Mouse (Mus musculus) midbrain, embryonic 14.5 days (tissue): ENCODE results near the gene Cdk12. TPM values are rescaled to one million over a fixed set of nuclear protein-coding genes. Genes with fewer than 3 reads are reported as not detected.

Experiments used
- ATAC-seq: fragments of 200-750 bp; cut with Nextera tagmentation; 2 replicates; pipeline ENCODE4 v1.8.0; 2017; ENCODE audit warnings: moderate number of reproducible peaks, moderate library complexity; ENCODE audit not compliant: low FRiP score, low TSS enrichment
- DNase-seq: peaks from one replicate; pipeline ENCODE4 v3.0.0-alpha.2; 2015
- H3K27ac ChIP-seq: fragments of 300-500 bp; sonication (generic); replicated peaks from 2 replicates; pipeline ENCODE4 v1.5.1; 2014; ENCODE audit warnings: mild to moderate bottlenecking, low read depth, low read length, moderate library complexity
- H3K27me3 ChIP-seq: fragments of 300-500 bp; sonication (generic); 2 replicates; pipeline ENCODE4 v1.6.1; 2014; ENCODE audit warnings: low read length, control low read depth, mixed read lengths; ENCODE audit not compliant: control insufficient read depth, insufficient read depth
- H3K36me3 ChIP-seq: fragments of 300-500 bp; sonication (generic); 2 replicates; pipeline ENCODE4 v1.6.1; 2014; ENCODE audit warnings: low read length, control low read depth; ENCODE audit not compliant: control insufficient read depth, insufficient read depth
- H3K4me1 ChIP-seq: fragments of 300-500 bp; sonication (generic); 2 replicates; pipeline ENCODE4 v1.6.1; 2014; ENCODE audit warnings: mild to moderate bottlenecking, antibody characterized with exemption, low read length, control low read depth; ENCODE audit not compliant: control insufficient read depth, insufficient read depth
- H3K4me2 ChIP-seq: fragments of 300-500 bp; sonication (generic); 2 replicates; pipeline ENCODE4 v1.6.1; 2014; ENCODE audit warnings: mild to moderate bottlenecking, low read length, moderate library complexity
- H3K4me3 ChIP-seq: fragments of 300-500 bp; sonication (generic); replicated peaks from 2 replicates; pipeline ENCODE4 v1.5.1; 2014; ENCODE audit warnings: low read depth, low read length
- H3K9ac ChIP-seq: fragments of 300-500 bp; sonication (generic); replicated peaks from 2 replicates; pipeline ENCODE4 v1.6.1; 2014; ENCODE audit warnings: mild to moderate bottlenecking, low read length, moderate library complexity
- H3K9me3 ChIP-seq: fragments of 300-500 bp; sonication (generic); 2 replicates; pipeline ENCODE4 v1.6.1; 2016; ENCODE audit warnings: low read length, control low read depth, mixed read lengths; ENCODE audit not compliant: control insufficient read depth
- WGBS: fragments of 180-500 bp; shearing (Covaris S2); extraction: QIAGEN DNeasy Blood & Tissue Kit; methylation state at CpG from one replicate; pipeline ENCODE4 v1.1.7; 2014; 5-methylcytosine and 5-hydroxymethylcytosine counted together
- microRNA-seq: library from miRNA; unstranded; fragments of <30 nt; microRNA quantifications from one replicate; pipeline ENCODE4, GENCODE M21; 2016
- polyA plus RNA-seq: library from polyadenylated mRNA; unstranded; fragments of >200 nt; fragmentation: Nextera tagmentation; extraction: Ambion mirVana; gene quantifications from 2 replicates; pipeline ENCODE4 v1.2.1, GENCODE M21; 2014

Gene Cdk12
- polyA plus RNA-seq, 1 experiment from 2014 or later = 12.4 TPM

DNA sequence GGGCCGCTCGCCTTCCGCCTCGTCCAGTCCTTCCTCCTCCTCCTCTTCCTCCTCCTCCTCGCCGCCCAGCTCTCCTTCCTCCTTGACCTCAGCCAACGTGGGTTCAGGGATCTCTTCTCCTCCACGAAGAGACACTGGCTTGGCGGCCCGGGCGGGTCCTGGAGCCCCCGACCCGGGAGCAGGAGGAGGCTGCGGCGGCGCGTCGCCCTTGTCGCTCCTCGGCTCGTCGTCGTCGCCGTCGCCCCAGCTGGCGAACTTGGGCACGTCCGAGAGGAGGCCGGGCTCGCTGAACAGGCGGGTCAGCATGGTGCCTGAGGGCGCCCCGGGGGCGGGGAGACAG, 125.1 kb downstream of the Cdk12 start:
- Histone ChIP-seq H3K27me3 (peaks cover 91% of the 10 kb centered on the region), H3K36me3 (no peaks in the 10 kb centered on the region), H3K4me2 (peak overlapping the region; percentile 50), H3K27ac (peak overlapping the region; percentile 66), H3K9me3 (no peaks in the 10 kb centered on the region), H3K9ac (peak overlapping the region; percentile 57), H3K4me3 (peak overlapping the region; percentile 37), H3K4me1 (peaks cover 8% of the 10 kb centered on the region; the same call in 1 of the 2 replicates)
- 2% methylated on average over 35 of the region's 35 CpGs for whole genome bisulfite sequencing
- DNase-seq (peak; percentile 40), ATAC-seq (no peak)

Small RNA genes within 50 kb of the gene (microRNA-seq; reads per million reads assigned to microRNA genes)
- gene Gm27399 (not detected), gene Mir5119 (not detected)

Other genes starting within 250 kb of the Cdk12 start
- 0.96 and 1.2 TPM in 2 replicates for gene Plxdc1, start 216.6 kb upstream of the Cdk12 start, polyA plus RNA-seq
- 7.1 and 12.1 TPM in 2 replicates for gene Arl5c, start 206.9 kb upstream of the Cdk12 start, polyA plus RNA-seq
- gene Cacnb1, start 180.0 kb upstream of the Cdk12 start, polyA plus RNA-seq = 40.6 and 61.2 TPM in 2 replicates
- 685 and 710 TPM in 2 replicates for gene Rpl19, start 176.3 kb upstream of the Cdk12 start, polyA plus RNA-seq
- 2.9 and 4.1 TPM in 2 replicates for gene Stac2, start 149.6 kb upstream of the Cdk12 start, polyA plus RNA-seq
- 18.0 and 25.9 TPM in 2 replicates for gene Fbxl20, start 52.7 kb upstream of the Cdk12 start, polyA plus RNA-seq
- 55.9 and 69.7 TPM in 2 replicates for gene Med1, start 9.8 kb upstream of the Cdk12 start, polyA plus RNA-seq
- gene Neurod2, start 126.6 kb downstream of the Cdk12 start, polyA plus RNA-seq = 10.9 and 12.7 TPM in 2 replicates
- 0.95 and 1.2 TPM in 2 replicates for gene Ppp1r1b, start 145.3 kb downstream of the Cdk12 start, polyA plus RNA-seq
- 34.5 and 36.0 TPM in 2 replicates for gene Stard3, start 155.3 kb downstream of the Cdk12 start, polyA plus RNA-seq
- 0.31 TPM in 1 of 2 replicates, not detected in the other for gene Tcap, start 180.8 kb downstream of the Cdk12 start, polyA plus RNA-seq
- 0.62 and 1.1 TPM in 2 replicates for gene Pnmt, start 183.4 kb downstream of the Cdk12 start, polyA plus RNA-seq
- 6.4 and 6.9 TPM in 2 replicates for gene Pgap3, start 197.4 kb downstream of the Cdk12 start, polyA plus RNA-seq
- 6.0 and 7.6 TPM in 2 replicates for gene Erbb2, start 209.4 kb downstream of the Cdk12 start, polyA plus RNA-seq
- 225 and 280 TPM in 2 replicates for gene Mien1, start 235.9 kb downstream of the Cdk12 start, polyA plus RNA-seq
- gene Grb7, start 243.3 kb downstream of the Cdk12 start, polyA plus RNA-seq = 0.58 and 0.67 TPM in 2 replicates